Mouse (Mus musculus): Measurements from ENCODE around the gene Suz12.

DNA sequence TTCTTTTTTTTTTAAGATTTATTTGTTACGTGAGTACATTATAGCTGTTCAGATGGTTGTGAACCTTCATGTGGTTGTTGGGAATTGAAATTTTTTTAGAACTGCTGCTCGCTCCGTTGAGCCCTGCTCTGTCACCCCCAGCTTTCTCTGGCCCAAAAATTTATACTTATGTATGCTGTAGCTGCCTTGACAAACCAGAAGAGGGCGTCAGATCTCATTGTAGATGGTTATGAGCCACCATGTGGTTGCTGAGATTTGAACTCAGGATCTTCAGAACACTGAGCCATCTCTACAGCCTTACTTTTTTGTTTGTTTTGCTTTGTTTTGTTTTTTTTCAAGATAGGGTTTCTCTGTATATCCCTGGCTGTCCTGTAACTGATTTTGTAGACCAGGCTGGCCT lies 28.4 kb downstream of the Suz12 start:
- TF ChIP-seq MXI1 (IDR thresholded peaks at IDR 0.05; ENCODE audit: low read depth, low read length) (no peak), POLR2A (IDR thresholded peaks at IDR 0.05; ENCODE audit: control insufficient read depth in 1 of 2, insufficient read depth in 1 of 2, low read depth in 1 of 2, low read length in 2 of 2, poor library complexity in 1 of 2) (no peak), MYC (IDR thresholded peaks at IDR 0.05; ENCODE audit: low read depth, low read length) (0 out of 2 replicates have a peak, but pooled peaks have one; percentile 33), E2F4 (IDR thresholded peaks at IDR 0.05; ENCODE audit: borderline replicate concordance, low read depth, low read length) (no peak), CTCF (IDR thresholded peaks at IDR 0.05 in 2 of 3, conservative IDR thresholded peaks at IDR 0.05 in 1 of 3; ENCODE audit: control insufficient read depth in 1 of 3, insufficient read depth in 1 of 3, low read depth in 2 of 3, low read length in 3 of 3, poor library complexity in 1 of 3, severe bottlenecking in 1 of 3) (peak in 2 of 3 experiments; percentile 22 to 53; a peak in 3 of 6 replicates), POLR2AphosphoS5 (IDR thresholded peaks at IDR 0.05; ENCODE audit: borderline replicate concordance, low read depth, low read length) (no peak), EP300 (IDR thresholded peaks at IDR 0.05; ENCODE audit: low read depth in 1 of 2, low read length in 2 of 2) (no peak), USF2 (IDR thresholded peaks at IDR 0.05; ENCODE audit: borderline replicate concordance in 1 of 2, insufficient read depth in 1 of 2, low read depth in 1 of 2, low read length in 2 of 2) (no peak), ETS1 (IDR thresholded peaks at IDR 0.05; ENCODE audit: low read depth, low read length) (no peak), BHLHE40 (IDR thresholded peaks at IDR 0.05; ENCODE audit: borderline replicate concordance, low read depth, low read length) (no peak), SMC3 (IDR thresholded peaks at IDR 0.05; ENCODE audit: low read depth, low read length) (0 out of 2 replicates have a peak, but pooled peaks have one; percentile 13), KAT2A (conservative IDR thresholded peaks at IDR 0.05; ENCODE audit: low read depth, low read length) (no peak), SIN3A (IDR thresholded peaks at IDR 0.05; ENCODE audit: low read length) (no peak), USF1 (IDR thresholded peaks at IDR 0.05; ENCODE audit: low read depth, low read length) (no peak)
